Mouse (Mus musculus) thymus, postnatal 0 days (tissue): ENCODE measurements around the gene Svop. TPM values are rescaled to one million over a fixed set of nuclear protein-coding genes. Genes with fewer than 3 reads are reported as not detected.

Experiments
- DNase-seq: peaks from one replicate; pipeline ENCODE4 v3.0.0-alpha.2; 2015; ENCODE audit warnings: low spot score
- polyA plus RNA-seq: library from polyadenylated mRNA; unstranded; fragments of >200 nt; fragmentation: Nextera tagmentation; extraction: Ambion mirVana; gene quantifications from 2 replicates; pipeline ENCODE4 v1.2.1, GENCODE M21; 2015

Gene Svop
- polyA plus RNA-seq, 1 experiment from 2014 or later: not detected

GRCm38 (mm10) chr5:114046604-114047003 lies 44.8 kb downstream of the Svop start:
- DNase-seq: no peak

- no peak for DNase-seq
Observed at GRCm38 (mm10) chr5:114046151-114046550, 45.2 kb downstream of the Svop start.

GRCm38 (mm10) chr5:114045134-114045533 lies 46.2 kb downstream of the Svop start:
- DNase-seq: no peak

- no peak for DNase-seq
Observed at GRCm38 (mm10) chr5:114043800-114044199, 47.6 kb downstream of the Svop start.

GRCm38 (mm10) chr5:114041327-114041930 lies 49.9 kb downstream of the Svop start:
- no peak for DNase-seq

- DNase-seq: no peak
Observed at GRCm38 (mm10) chr5:114040911-114041310, 50.5 kb downstream of the Svop start.

GRCm38 (mm10) chr5:114040508-114040907 lies 50.9 kb downstream of the Svop start:
- DNase-seq: no peak

GRCm38 (mm10) chr5:114035111-114035510 lies 56.3 kb downstream of the Svop start:
- no peak for DNase-seq

- DNase-seq: no peak
Observed at GRCm38 (mm10) chr5:114034393-114034792, 57.0 kb downstream of the Svop start.

GRCm38 (mm10) chr5:114032161-114032763 lies 59.1 kb downstream of the Svop start:
- DNase-seq: no peak

- no peak for DNase-seq
Observed at GRCm38 (mm10) chr5:114030652-114031051, 60.7 kb downstream of the Svop start.

GRCm38 (mm10) chr5:114028111-114028510 lies 63.3 kb downstream of the Svop start:
- DNase-seq: no peak

- DNase-seq: no peak
Observed at GRCm38 (mm10) chr5:114027217-114027944, 64.0 kb downstream of the Svop start.

- no peak for DNase-seq
Observed at GRCm38 (mm10) chr5:114024885-114025284, 66.5 kb downstream of the Svop start.

- no peak for DNase-seq
Observed at GRCm38 (mm10) chr5:114024390-114024789, 67.0 kb downstream of the Svop start.

GRCm38 (mm10) chr5:114015121-114015520 lies 76.2 kb downstream of the Svop start:
- DNase-seq: peak; percentile 27

GRCm38 (mm10) chr5:114009049-114009448 lies 82.3 kb downstream of the Svop start:
- DNase-seq: no peak

GRCm38 (mm10) chr5:114007753-114008453 lies 83.5 kb downstream of the Svop start:
- DNase-seq: no peak

GRCm38 (mm10) chr5:114006974-114007373 lies 84.4 kb downstream of the Svop start:
- no peak for DNase-seq

- DNase-seq: no peak
Observed at GRCm38 (mm10) chr5:114005100-114005499, 86.3 kb downstream of the Svop start.

- DNase-seq: no peak
Observed at GRCm38 (mm10) chr5:114004573-114004972, 86.8 kb downstream of the Svop start.

- no peak for DNase-seq
Observed at GRCm38 (mm10) chr5:114003542-114003941, 87.8 kb downstream of the Svop start, which contains the start of gene Dao. Dao (plus strand) TSS chr5:114003703.
